In genomic region chr1:131757211-131757610, GRCm38 (mm10) we compare ENCODE assay signal across 36 mouse cellular contexts. TPM values are rescaled to one million over a fixed set of nuclear protein-coding genes. Genes with fewer than 3 reads are reported as not detected.
"Had no signal": no experiment of that assay in that cellular context is flagged by ENCODE, and none has a peak within 500 bp of the region (broad histone marks: within the 10 kb centered on the region; RNA-seq: fewer than 3 reads in every experiment).

No protein-coding gene starts in this region.

- ATAC-seq: liver, embryonic 12.5 days; liver, postnatal 0 days; lung, postnatal 0 days; midbrain, embryonic 13.5 days; midbrain, embryonic 15.5 days; midbrain, embryonic 16.5 days had no signal

- H3K27ac ChIP-seq: limb, embryonic 10.5 days; limb, embryonic 12.5 days; limb, embryonic 13.5 days; limb, embryonic 15.5 days; liver, embryonic 12.5 days; liver, embryonic 13.5 days; liver, embryonic 14.5 days; liver, embryonic 15.5 days; lung, embryonic 15.5 days; macrophage; midbrain, embryonic 10.5 days; midbrain, embryonic 12.5 days; midbrain, embryonic 13.5 days; midbrain, embryonic 15.5 days had no signal

- DNase-seq: left cerebral cortex, postnatal 4 days; liver; liver, embryonic 13.5 days; liver, postnatal 0 days; lung, adult 18-20 months; lung, adult 2 months; lung, embryonic 14.5 days; lung, postnatal 10 days; lung, postnatal 14 days; lung, postnatal 36 days; midbrain, embryonic 14.5 days had no signal

- H3K9me3 ChIP-seq: limb, embryonic 10.5 days; limb, embryonic 12.5 days; limb, embryonic 13.5 days; limb, embryonic 15.5 days; liver, embryonic 12.5 days; liver, embryonic 13.5 days; liver, embryonic 15.5 days; lung, embryonic 15.5 days; megakaryocyte, embryonic 14.5 days; midbrain, embryonic 10.5 days; midbrain, embryonic 12.5 days; midbrain, embryonic 13.5 days; midbrain, embryonic 15.5 days had no signal

- H3K36me3 ChIP-seq: limb, embryonic 10.5 days; limb, embryonic 12.5 days; limb, embryonic 13.5 days; limb, embryonic 15.5 days; liver, embryonic 12.5 days; liver, embryonic 13.5 days; liver, embryonic 15.5 days; lung, embryonic 15.5 days; midbrain, embryonic 10.5 days; midbrain, embryonic 12.5 days; midbrain, embryonic 13.5 days; midbrain, embryonic 15.5 days had no signal

- H3K4me2 ChIP-seq: limb, embryonic 12.5 days; limb, embryonic 13.5 days; limb, embryonic 15.5 days; liver, embryonic 11.5 days; liver, embryonic 12.5 days; liver, embryonic 13.5 days; liver, embryonic 15.5 days; lung, embryonic 14.5 days; lung, embryonic 15.5 days; midbrain, embryonic 11.5 days; midbrain, embryonic 12.5 days; midbrain, embryonic 13.5 days; midbrain, embryonic 15.5 days had no signal

- H3K4me3 ChIP-seq: limb, embryonic 10.5 days; limb, embryonic 12.5 days; limb, embryonic 13.5 days; limb, embryonic 15.5 days; liver, embryonic 12.5 days; liver, embryonic 13.5 days; liver, embryonic 15.5 days; lung, embryonic 15.5 days; megakaryocyte, embryonic 14.5 days; midbrain, embryonic 10.5 days; midbrain, embryonic 12.5 days; midbrain, embryonic 13.5 days; midbrain, embryonic 15.5 days; myocyte had no signal

- H3K27me3 ChIP-seq: limb, embryonic 13.5 days; limb, embryonic 15.5 days; lung, embryonic 15.5 days; midbrain, embryonic 12.5 days; midbrain, embryonic 13.5 days; midbrain, embryonic 15.5 days had no signal

- H3K9ac ChIP-seq: limb, embryonic 12.5 days; limb, embryonic 13.5 days; limb, embryonic 15.5 days; liver, embryonic 12.5 days; liver, embryonic 13.5 days; liver, embryonic 14.5 days; liver, embryonic 15.5 days; liver, postnatal 0 days; lung, embryonic 14.5 days; lung, embryonic 15.5 days; midbrain, embryonic 12.5 days; midbrain, embryonic 13.5 days; midbrain, embryonic 15.5 days had no signal

- H3K4me1 ChIP-seq: limb, embryonic 10.5 days; limb, embryonic 12.5 days; limb, embryonic 13.5 days; limb, embryonic 15.5 days; midbrain, embryonic 15.5 days had no signal

RNA-seq across cellular contexts. Expression of gene Slc26a9, which starts 13.4 kb away (rescaled TPM):
- total RNA-seq: megakaryocyte, adult 5-6 weeks; megakaryocyte-erythroid progenitor cell, adult 5-6 weeks; monocyte, adult 5-6 weeks had no signal
- polyA plus RNA-seq: limb, embryonic 10.5 days; limb, embryonic 11.5 days; limb, embryonic 12.5 days; limb, embryonic 13.5 days; liver, adult 2 months; liver, embryonic 11.5 days; liver, embryonic 12.5 days; liver, embryonic 13.5 days; liver, embryonic 15.5 days; liver, postnatal 0 days; macrophage; midbrain, embryonic 10.5 days; midbrain, embryonic 11.5 days; midbrain, embryonic 12.5 days; myocyte; neural tube, embryonic 11.5 days had no signal

RNA-seq across cellular contexts. Expression of gene Pm20d1, which starts 40.0 kb away (rescaled TPM):
- total RNA-seq: megakaryocyte-erythroid progenitor cell, adult 5-6 weeks; monocyte, adult 5-6 weeks had no signal
- polyA plus RNA-seq: macrophage had no signal
